Mouse (Mus musculus) thymus, postnatal 4 days (tissue): ENCODE measurements around the gene Zbtb6.
A peak's percentile ranks its signal among the peaks of the same experiment; 100 is the strongest.

Experiments used
- DNase-seq: peaks from one replicate; pipeline ENCODE4 v3.0.0; 2021

Zbtb6 gene

GRCm38 (mm10) chr2:37442611-37443591 lies at the start of gene Zbtb6, which contains the start of the genes Zbtb26 and Rabgap1:
Gene Zbtb6, minus strand, starts transcription at chr2:37443171.
Gene Zbtb26, minus strand, starts transcription at chr2:37443135.
Gene Rabgap1, plus strand, starts transcription at chr2:37443279.
- peak; percentile 95 for DNase-seq

- DNase-seq = no peak
Observed at GRCm38 (mm10) chr2:37488956-37489355, 46.0 kb upstream of the Zbtb6 start.

GRCm38 (mm10) chr2:37486408-37486807 lies 43.4 kb upstream of the Zbtb6 start:
- DNase-seq = no peak

DNA sequence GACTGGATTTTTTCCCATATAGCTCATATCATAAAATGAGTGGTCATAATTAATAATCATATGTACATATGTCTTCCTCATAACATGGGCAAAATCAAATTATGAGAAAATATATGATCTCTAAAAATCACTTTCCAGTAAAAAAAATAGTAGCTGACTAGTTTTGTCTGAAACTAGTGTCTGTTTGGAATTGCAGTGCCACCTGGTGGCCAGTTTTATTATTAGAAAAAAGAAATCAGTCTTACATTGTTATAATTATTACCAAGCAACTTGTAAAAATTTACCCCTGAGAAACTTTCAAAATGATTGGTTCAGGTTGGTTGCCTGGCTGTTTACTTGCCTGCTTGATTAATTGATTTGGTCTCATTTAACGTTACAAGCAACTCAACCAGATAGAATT lies 42.4 kb upstream of the Zbtb6 start:
- DNase-seq = peak; percentile 49

- DNase-seq = no peak
Observed at GRCm38 (mm10) chr2:37484165-37484564, 41.2 kb upstream of the Zbtb6 start.

DNA sequence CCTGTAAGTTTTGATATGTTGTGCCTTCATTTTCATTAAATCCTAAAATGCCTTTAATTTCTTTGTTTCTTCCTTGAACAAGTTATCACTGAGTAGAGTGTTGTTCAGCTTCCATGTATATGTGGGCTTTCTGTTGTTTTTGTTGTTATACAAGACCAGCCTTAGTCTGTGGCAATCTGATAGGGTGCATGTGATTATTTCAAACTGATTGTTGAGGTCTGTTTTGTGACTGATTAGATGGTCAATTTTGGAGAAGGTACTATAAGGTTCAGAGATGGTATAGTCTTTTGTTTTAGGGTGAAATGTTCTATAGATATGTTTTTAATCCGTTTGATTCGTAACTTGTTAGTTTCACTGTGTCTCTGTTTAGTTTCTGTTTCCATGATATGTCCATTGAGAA lies 37.1 kb upstream of the Zbtb6 start:
- DNase-seq = no peak

DNA sequence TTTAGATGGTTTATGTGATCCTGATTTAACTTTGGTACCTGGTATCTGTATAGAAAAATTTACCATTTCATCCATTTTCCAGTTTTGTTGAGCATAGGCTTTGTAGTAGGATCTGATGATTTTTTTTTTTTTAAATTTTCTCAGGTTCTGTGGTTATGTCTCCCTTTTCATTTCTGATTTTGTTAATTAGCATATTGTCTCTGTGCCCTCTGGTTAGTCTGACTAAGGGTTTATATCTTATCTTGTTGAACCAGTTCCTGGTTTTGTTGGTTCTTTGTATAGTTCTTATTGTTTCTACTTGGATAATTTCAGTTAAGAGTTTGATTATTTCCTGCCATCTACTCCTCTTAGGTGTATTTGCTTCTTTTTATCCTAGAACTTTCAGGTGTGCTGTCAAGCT lies 36.6 kb upstream of the Zbtb6 start:
- no peak for DNase-seq

DNA sequence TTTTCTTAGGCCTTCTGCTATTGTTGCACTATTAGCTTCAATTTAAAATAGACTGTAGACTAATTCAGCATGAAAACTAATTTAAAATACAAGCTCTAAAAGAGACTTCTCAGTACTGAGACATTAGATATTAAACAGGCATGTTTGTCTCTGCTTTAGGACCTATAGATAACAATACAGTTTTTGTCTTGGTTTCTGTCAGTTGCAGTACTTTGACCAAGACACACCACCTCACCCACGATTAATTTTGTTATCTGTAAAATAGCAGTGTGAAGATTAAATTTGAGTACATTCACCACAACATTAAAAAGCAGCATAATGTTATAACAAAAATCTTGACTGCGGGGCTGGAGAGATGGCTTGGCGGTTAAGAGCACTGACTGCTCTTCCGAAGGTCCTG lies 23.3 kb upstream of the Zbtb6 start:
- DNase-seq = no peak

DNA sequence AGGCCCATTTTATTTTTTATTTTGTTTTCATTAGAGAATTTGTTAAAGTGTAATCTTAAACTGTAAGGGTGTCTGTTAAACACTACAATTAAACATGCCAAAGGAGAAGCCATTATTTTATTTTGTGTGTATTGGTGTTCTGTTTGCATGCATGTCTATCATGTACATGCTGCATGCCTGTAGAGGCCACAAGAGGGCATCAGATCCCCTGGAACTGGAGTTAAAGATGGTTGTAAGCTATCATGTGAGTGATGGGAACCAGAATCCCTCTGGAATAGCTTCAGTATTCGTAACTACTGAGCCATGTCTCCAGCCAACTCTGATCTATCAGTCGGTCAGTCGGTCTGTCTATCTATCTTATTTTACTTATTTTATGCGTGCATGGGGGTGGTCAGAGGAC lies 17.7 kb upstream of the Zbtb6 start:
- no peak for DNase-seq

DNA sequence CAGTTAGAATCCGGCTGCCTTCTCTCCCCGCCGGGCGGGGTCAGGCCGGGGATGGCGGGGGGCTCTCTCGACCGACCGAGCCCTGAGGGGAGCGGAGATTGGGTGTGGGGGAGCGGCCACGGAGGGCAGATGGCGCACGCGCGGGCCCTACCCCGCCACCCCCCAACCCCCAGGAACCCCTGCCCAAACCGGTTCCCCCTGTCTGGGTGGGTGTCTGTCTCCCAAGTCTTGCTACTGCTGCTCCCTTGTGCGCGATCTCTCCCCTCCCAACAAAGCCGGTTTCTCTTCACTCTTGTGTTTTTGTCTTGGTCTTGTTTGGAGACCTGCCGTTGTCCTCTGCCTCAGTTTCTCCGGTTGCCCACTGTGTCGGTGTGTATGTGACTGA lies 9.4 kb upstream of the Zbtb6 start:
- DNase-seq = no peak

DNA sequence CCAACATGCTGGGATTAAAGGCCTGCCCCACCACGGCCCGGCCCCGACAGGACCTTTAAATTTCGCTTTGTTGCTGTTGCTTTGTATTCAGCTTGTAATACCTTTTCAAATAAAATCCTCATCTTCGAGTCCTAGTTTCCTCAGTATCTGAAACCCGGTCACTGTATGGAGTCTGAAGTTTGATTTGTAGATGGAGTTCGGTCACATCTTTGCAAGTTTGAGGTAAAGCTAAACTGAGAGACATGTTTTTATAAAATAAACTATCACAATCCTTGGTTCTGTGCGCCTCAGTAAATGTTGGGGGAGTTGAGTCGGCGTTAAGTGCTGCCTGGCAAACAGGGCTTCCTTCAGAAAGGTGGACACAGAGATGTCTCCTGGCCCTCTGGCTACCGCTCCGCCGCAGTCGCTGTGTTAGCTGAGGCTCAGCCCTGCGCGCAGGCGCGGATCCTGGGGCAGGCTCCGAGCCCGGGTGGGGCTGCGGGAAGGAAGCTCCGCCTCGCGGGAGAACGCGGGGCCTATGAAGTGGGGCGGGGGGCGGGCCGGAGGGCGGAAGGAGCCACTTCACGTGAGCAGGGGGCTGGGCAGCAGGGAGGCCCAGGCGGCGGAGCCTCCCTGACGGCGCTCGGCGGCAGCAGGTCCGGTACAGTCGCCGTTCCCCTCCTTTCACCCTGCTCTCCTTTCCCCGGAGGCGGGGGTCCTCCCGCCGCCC lies 8.8 kb upstream of the Zbtb6 start:
- peak; percentile 95 for DNase-seq

DNA sequence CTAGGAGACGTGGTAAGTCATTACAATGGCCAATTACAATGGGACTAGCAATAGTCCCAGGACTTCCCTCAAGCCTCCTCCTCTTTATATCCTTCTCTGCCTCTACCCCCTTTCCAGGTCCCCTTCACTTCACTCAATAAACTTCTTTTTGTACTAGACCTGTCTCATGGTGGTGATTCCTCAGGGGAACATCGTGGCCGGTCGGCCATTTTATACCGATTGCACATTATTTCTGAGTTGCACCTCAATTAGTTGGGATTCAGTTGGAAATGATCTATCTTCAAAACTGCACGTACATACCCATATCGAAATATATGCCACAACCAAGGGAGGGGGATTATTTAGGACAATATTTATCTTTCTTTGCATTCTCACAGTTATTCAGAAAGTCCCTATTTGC lies 11.4 kb downstream of the Zbtb6 start:
- no peak for DNase-seq

- peak; percentile 82 for DNase-seq
Observed at GRCm38 (mm10) chr2:37430593-37431464, 12.1 kb downstream of the Zbtb6 start.

DNA sequence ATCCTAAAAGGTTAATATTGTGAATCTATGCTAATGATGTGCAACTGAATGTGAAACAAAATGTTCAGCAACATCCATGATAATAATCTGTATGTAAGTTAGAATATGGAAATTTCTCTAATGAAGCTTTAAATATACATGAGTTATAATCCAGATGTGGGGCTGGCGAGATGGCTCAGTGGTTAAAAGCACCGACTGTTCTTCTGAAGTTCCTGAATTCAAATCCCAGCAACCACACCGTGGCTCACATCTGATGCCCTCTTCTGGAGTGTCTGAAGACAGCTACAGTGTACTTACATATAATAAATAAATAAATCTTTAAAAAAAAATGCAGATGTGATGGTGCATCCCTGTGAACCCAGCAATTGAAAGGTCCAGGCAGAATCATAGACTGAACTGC lies 19.3 kb downstream of the Zbtb6 start:
- no peak for DNase-seq

GRCm38 (mm10) chr2:37422306-37423304 lies 20.4 kb downstream of the Zbtb6 start, which contains the start of gene Rc3h2:
Gene Rc3h2, minus strand, starts transcription at chr2:37422903.
- DNase-seq = peak; percentile 90

DNA sequence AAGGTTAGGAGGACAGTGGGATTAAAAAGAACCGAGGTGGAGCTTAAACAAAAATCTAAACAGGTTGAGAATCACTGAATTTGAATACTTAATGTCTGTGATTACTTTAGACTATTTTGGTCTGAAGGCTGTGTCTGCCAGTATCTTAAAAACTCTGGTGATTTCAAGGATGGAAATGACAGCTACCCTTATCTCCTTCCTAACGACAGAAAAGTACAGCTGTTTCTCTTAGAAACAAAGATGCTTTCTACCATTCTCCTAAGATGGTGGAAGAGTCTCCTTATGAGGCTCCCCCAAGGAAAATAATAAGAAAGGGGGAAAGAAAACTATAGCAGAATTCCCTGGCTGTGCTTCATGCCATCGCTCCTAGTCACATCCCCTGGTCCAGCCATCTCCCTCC lies 21.1 kb downstream of the Zbtb6 start:
- DNase-seq = no peak

GRCm38 (mm10) chr2:37395539-37395938 lies 47.4 kb downstream of the Zbtb6 start:
- DNase-seq = peak; percentile 9

GRCm38 (mm10) chr2:37382921-37383320 lies 60.0 kb downstream of the Zbtb6 start:
- no peak for DNase-seq

GRCm38 (mm10) chr2:37380189-37380588 lies 62.8 kb downstream of the Zbtb6 start:
- peak; percentile 76 for DNase-seq

GRCm38 (mm10) chr2:37376018-37376417 lies 67.0 kb downstream of the Zbtb6 start:
- no peak for DNase-seq
